Mouse (Mus musculus) fibroblast of lung, adult 2 months (primary cell): Measurements from ENCODE around the gene Actrt3.
"Not testable (repeated sequence)": the region's sequence is repeated elsewhere in the genome, so short reads cannot be mapped to it uniquely, and the experiment has no call there.

Source experiments
- DNase-seq: peaks from one replicate; pipeline ENCODE4 v3.0.0-alpha.2; 2011; ENCODE audit warnings: low read depth

Actrt3 gene

DNA sequence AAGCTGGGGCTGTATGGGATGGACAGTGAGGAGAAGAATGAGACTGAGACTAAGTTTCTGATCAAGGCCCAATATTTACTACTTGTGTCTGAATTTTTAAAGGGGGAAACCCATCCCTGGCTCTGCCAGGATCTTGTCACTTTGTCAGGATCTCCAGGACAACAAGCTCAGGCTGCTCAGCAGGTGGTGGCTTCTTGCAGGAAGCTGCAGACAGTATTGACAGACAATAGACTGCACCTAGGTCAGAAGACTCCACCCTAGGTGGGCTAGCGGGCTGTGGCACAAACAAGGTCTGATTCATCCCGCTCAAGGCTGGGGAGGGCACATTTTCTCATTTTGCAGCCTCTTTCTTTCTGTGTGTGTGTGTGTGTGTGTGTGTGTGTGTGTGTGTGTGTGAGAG lies 26.2 kb downstream of the Actrt3 start:
- DNase-seq: no peak

- not testable (repeated sequence) for DNase-seq
Measured at GRCm38 (mm10) chr3:30566333-30566732, 33.4 kb downstream of the Actrt3 start.

DNA sequence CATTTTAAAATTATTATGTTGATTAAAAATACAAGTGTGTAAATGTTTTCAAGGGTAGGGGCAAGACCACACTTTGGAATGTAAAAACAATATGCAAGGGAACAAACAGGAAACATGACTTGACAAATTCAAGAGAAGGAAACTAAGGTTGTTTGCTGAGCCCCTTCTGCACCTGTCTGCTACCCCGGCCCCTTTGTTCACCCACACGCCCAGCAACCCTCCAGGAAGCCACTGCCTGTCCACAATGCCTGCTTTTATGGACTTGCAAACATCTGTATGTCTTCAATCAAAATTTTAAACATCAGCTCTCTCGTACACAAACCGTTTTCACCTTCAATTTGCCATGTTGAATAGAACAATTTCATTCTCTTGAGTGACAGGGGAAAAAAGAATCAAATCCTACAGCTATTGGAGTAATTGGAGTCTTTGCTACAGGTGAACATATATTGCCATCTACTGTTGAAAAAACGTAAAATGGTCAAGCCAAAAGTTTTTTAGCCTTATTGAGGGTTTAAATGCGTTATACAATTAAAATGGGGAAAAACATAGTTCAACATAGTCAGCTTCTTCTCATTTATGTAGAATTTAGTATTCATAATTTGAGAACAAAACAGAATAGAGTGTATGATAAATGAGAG lies 38.9 kb downstream of the Actrt3 start:
- DNase-seq: no peak

DNA sequence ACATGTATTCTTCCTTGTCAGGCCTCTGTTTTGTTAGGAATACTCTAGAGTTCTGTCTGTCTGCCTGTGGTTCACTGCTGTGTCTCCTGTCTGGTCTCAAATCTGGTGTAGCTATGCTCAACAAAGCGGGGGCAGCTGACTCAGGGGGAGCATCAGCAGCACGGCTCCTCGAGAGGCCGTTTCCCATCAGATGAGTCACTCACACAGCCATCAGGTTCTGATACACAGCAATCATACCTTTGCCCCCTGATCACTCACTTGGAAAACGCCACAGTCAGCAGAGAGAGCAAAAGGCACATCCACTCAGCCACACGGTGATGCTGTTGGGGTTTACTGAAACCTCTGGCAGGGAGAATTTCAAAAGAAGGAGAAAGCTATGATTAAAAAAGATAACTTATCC lies 46.0 kb downstream of the Actrt3 start:
- no peak for DNase-seq

DNA sequence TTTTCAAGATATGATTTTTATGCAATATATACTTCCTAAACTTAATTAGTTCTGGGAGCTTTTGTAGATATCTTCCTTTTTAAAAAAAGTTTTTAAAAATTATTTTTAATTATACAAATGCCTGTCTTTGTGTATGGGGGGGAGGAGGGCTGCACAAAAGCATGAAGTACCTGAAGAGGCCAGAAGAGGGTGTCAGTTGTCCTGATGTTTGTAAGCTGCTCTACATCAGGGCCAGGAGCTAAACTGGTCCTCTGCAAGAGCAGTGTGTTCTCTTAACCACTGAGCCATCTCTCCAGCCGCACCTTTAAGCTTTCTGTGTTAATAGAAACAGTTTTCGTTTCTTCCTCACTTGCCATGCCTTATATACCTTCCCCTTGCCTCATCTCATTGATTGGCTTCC lies 49.5 kb downstream of the Actrt3 start:
- DNase-seq: no peak

DNA sequence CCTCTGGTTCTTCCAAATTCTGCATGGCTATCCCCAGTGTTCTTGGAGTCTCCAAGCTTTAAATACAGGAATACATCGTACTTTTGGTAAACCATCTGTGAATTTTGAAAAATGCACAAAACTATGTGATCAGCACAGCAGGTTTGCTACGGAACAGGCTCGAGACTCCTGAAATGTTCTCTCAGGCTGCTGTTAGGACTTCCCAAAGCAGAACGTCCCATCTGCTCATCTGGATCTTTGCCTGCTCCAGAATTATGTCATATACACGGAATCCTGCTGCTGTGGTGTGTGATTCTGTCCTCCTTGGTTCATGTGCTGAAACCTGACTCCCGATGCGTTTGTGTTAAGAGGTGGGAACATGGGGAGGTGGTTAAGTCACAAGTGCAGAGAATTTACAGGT lies 50.8 kb downstream of the Actrt3 start:
- DNase-seq: no peak

- no peak for DNase-seq
Measured at GRCm38 (mm10) chr3:30547908-30548307, 51.8 kb downstream of the Actrt3 start, which contains the start of gene Mecom. Mecom (minus strand) TSS chr3:30548008.
